Mouse (Mus musculus): ENCODE results near the gene Zbtb40.

DNA sequence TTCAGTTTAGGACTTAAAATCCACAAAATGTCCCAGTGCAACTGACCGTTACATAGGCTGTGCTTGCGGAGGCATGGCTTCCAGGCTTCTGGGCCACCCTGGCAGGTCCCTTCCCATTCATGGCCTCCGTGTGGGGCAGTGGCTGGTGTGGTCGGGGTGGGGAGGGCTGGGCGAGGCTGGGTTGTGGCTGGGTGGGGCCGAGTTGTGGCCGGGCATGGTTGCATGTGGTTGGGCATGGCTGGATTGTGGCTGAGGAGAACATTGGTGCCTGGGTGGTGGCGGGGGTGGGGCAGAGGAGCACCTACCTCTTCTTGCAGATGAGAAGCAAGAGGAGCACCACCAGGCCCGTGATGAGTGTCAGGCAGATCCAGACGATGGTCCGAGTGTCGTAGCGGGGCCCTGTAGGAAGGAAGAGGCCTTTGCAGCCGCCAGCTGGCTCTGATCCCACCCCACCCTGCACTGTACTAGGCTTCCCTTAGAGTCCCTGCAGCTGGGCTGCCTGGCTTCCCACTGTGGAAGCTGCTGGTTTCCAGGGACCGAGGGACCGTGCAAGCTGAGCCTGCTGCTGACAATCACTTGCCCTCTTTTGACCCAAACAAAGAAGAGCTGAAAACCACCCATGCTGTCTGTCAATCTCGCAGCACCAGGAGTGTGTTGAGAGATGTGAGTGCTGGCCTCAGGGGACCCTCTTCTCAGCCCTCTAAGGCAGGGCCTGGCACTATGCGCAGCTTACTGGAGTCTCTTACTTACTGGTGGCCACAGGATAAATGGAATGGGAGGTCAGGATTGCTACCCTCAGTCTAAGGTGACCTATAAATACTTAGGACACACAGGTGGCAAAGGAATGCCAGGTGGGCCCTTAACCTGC lies 113.6 kb downstream of the Zbtb40 start:
- TF ChIP-seq POLR2A (IDR thresholded peaks at IDR 0.05; ENCODE audit: borderline replicate concordance, extremely low read depth, insufficient read depth, insufficient read length, poor library complexity, severe bottlenecking) (no peak), CTCF (IDR thresholded peaks at IDR 0.05; ENCODE audit: borderline replicate concordance, extremely low read depth, insufficient read depth, insufficient read length) (no peak)

Measured in brain, embryonic 14.5 days (tissue).